In genomic region chr11:117119723-117120122, GRCm38 (mm10) we compare ENCODE assay signal across 10 mouse cellular contexts. TPM values are rescaled to one million over a fixed set of nuclear protein-coding genes. Genes with fewer than 3 reads are reported as not detected.
DNase-seq lines count a peak whose midpoint lies in the region; TF ChIP-seq lines count a peak whose summit lies in the region.
"Had no signal": no experiment of that assay in that cellular context is flagged by ENCODE, and none has a peak within 500 bp of the region (broad histone marks: within the 10 kb centered on the region; RNA-seq: fewer than 3 reads in every experiment).

No protein-coding gene starts in this region.

- H3K9ac ChIP-seq in heart, adult 2 months (ENCODE audit: low read depth, low read length), result peak overlapping the region; percentile 48
- H3K9ac ChIP-seq: liver, embryonic 13.5 days had no signal

- peak overlapping the region; percentile 11; the same call in 1 of the 2 replicates for H3K4me3 ChIP-seq in heart, adult 2 months
- peak overlapping the region; percentile 36 for H3K4me3 ChIP-seq in left cerebral cortex, adult 2 months
- peak overlapping the region; percentile 26; the same call in 1 of the 2 replicates for H3K4me3 ChIP-seq in embryonic facial prominence, embryonic 10.5 days
- peak overlapping the region; percentile 13; the same call in 1 of the 2 replicates for H3K4me3 ChIP-seq in olfactory bulb, adult 2 months (ENCODE audit: insufficient read depth, low read depth, low read length)
- H3K4me3 ChIP-seq: liver, embryonic 13.5 days had no signal

- H3K4me1 ChIP-seq in heart, adult 2 months (ENCODE audit: control insufficient read depth, insufficient read depth, low read length), result peaks cover 52% of the 10 kb centered on the region
- H3K4me1 ChIP-seq in embryonic facial prominence, embryonic 10.5 days, result peaks cover 99% of the 10 kb centered on the region
- peaks cover 55% of the 10 kb centered on the region for H3K4me1 ChIP-seq in olfactory bulb, adult 2 months (ENCODE audit: control insufficient read depth, insufficient read depth, low read length)

- peaks cover 20% of the 10 kb centered on the region for H3K79me2 ChIP-seq in heart, adult 2 months (replicated peaks; ENCODE audit: control insufficient read depth, insufficient read depth, low read length)

- DNase-seq in heart, adult 2 months, result peak in 1 of 2 experiments; percentile 23
- DNase-seq in heart, postnatal 14 days, result no peak
- DNase-seq in left cerebral cortex, adult 2 months (ENCODE audit: extremely low spot score in 1 of 2, low spot score in 2 of 2), result no peak
- no peak for DNase-seq in left cerebral cortex, adult 11 months (ENCODE audit: low spot score)
- no peak for DNase-seq in embryonic facial prominence, embryonic 10.5 days (ENCODE audit: low spot score)
- DNase-seq in adrenal gland, postnatal 10 days, result no peak
- DNase-seq in ovary, postnatal 36 days (ENCODE audit: low spot score), result no peak
- DNase-seq: liver, embryonic 13.5 days had no signal

- TF ChIP-seq POLR2A in heart, adult 2 months (IDR thresholded peaks at IDR 0.05; ENCODE audit: insufficient read depth, low read depth, low read length), result no peak
- TF ChIP-seq POLR2A in olfactory bulb, adult 2 months (IDR thresholded peaks at IDR 0.05; ENCODE audit: insufficient read depth, low read depth, low read length), result no peak

- TF ChIP-seq CTCF in heart, adult 2 months (IDR thresholded peaks at IDR 0.05), result no peak
- TF ChIP-seq CTCF in left cerebral cortex, adult 2 months (IDR thresholded peaks at IDR 0.05), result no peak
- TF ChIP-seq CTCF in olfactory bulb, adult 2 months (IDR thresholded peaks at IDR 0.05; ENCODE audit: insufficient read depth, low read depth, low read length), result no peak

- H3K27ac ChIP-seq in heart, adult 2 months, result peak overlapping the region; percentile 68
- peak overlapping the region; percentile 92 for H3K27ac ChIP-seq in left cerebral cortex, adult 2 months
- 0 out of 2 replicates have a peak overlapping the region, but pooled peaks have one; percentile 40 for H3K27ac ChIP-seq in embryonic facial prominence, embryonic 10.5 days (replicated peaks)
- H3K27ac ChIP-seq in olfactory bulb, adult 2 months (ENCODE audit: insufficient read depth, low read depth, low read length), result no peak overlapping the region; the same call in 1 of the 2 replicates

- no peaks in the 10 kb centered on the region for H3K9me3 ChIP-seq in embryonic facial prominence, embryonic 10.5 days
- H3K9me3 ChIP-seq: liver, embryonic 13.5 days had no signal

- intact Hi-C loops in heart, adult 2 months (cut with DNase I), result loop anchor here (1.0 kb wide), 1 partner anchor 38 kb away; no protein-coding TSS in a partner anchor
- intact Hi-C loops in heart, postnatal 14 days (cut with DNase I), result no loop called here
- intact Hi-C loops in left cerebral cortex, adult 2 months (cut with DNase I), result loop anchor here (2.0 kb wide), 1 partner anchor 55 kb away; no protein-coding TSS in a partner anchor

- TF ChIP-seq EP300 in heart, adult 2 months (IDR thresholded peaks at IDR 0.05; ENCODE audit: insufficient read depth, low read depth, low read length), result no peak

- H3K36me3 ChIP-seq in heart, adult 2 months (ENCODE audit: control insufficient read depth, insufficient read depth, low read length), result peaks cover 40% of the 10 kb centered on the region
- H3K36me3 ChIP-seq in embryonic facial prominence, embryonic 10.5 days (replicated peaks), result peaks cover 27% of the 10 kb centered on the region

- no peaks in the 10 kb centered on the region for H3K27me3 ChIP-seq in heart, adult 2 months (ENCODE audit: control insufficient read depth, insufficient read depth, low read length)
- no peaks in the 10 kb centered on the region for H3K27me3 ChIP-seq in embryonic facial prominence, embryonic 10.5 days (replicated peaks; ENCODE audit: low read depth, poor library complexity, severe bottlenecking)
- H3K27me3 ChIP-seq: CH12.LX; liver, embryonic 13.5 days had no signal

- 26% methylated on average over 5 of the region's 5 CpGs for WGBS in heart, adult 2 months
- 38% methylated on average over 5 of the region's 5 CpGs for whole genome bisulfite sequencing in embryonic facial prominence, embryonic 10.5 days
- WGBS in olfactory bulb, adult 2 months, result 19% methylated on average over 5 of the region's 5 CpGs

RNA-seq across cellular contexts. Expression of gene Sec14l1, which starts 4.8 kb away (rescaled TPM):
- total RNA-seq in heart, adult 2 months (2021), result 10 to 100 TPM; 65.4 to 89.5 TPM
- polyA plus RNA-seq in heart, adult 2 months (2012; rRNA removed), result 71.5 and 83.9 TPM in 2 replicates
- total RNA-seq in heart, postnatal 14 days (2021), result 10 to 100 TPM; 89.1 to 92.0 TPM
- 100 to 1,000 TPM; 198 to 229 TPM for total RNA-seq in left cerebral cortex, adult 2 months (2021)
- 50.6 and 51.8 TPM in 2 replicates for polyA plus RNA-seq in embryonic facial prominence, embryonic 10.5 days (2016; fragmentation: Nextera tagmentation; extraction: Ambion mirVana)
- polyA plus RNA-seq in olfactory bulb, adult 2 months (2012; ENCODE audit: insufficient read depth, insufficient read length, low replicate concordance, missing spikeins), result not detected in 2 replicates
- 100 to 1,000 TPM; 101 to 113 TPM for total RNA-seq in adrenal gland, postnatal 10 days (2021)
